Mouse (Mus musculus) bone marrow macrophage, adult 2 months (primary cell): ENCODE measurements around the gene Sppl3.

Source experiments
- CTCF ChIP-seq: IDR thresholded peaks from 2 replicates; pipeline ENCODE4 v1.5.1; 2012; ENCODE audit warnings: low read depth, mild to moderate bottlenecking, low read length, moderate library complexity
- POLR2A ChIP-seq: IDR thresholded peaks from 2 replicates; pipeline ENCODE4 v1.6.1; 2012; ENCODE audit warnings: mild to moderate bottlenecking, low read depth, low read length, borderline replicate concordance

DNA sequence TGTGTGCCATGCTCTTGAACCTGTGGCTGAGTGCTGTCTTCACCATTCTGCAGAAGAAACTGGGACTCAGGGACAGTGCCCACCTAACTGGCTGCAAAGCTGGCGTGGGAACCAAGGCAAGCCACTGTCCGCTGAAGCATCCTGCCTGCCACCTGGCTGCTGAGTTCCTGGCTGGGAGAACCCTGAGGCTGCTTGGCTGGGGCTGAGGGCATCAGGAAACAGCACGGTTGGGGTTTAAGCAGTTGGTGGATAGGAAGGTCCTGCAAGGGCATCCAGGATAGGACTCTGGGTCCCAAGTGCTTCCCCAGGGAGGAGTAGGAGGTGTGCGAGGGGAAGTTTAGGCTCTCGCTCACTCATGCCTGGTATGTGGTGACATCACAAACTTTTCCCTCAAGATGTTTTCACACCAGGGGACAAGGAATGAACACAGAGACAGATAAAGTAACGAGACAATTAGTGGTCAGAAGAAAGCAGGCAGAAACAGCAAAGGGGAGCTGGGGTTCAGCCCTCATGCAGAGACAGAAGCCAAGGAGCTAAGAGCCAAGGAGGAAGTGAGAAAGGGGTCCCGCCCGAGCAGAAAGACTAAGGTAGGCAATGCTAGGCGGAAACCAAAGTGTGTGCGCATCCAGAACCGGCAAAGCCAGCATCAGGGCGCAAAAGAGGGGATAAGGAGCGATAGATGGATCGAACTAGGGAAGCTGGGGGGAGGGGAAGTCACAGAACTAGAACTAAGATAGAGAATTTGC lies 43.2 kb upstream of the Sppl3 start:
- TF ChIP-seq POLR2A = no peak
- no peak for TF ChIP-seq CTCF
